Mouse (Mus musculus) kidney, adult 2 months (tissue): ENCODE data around the gene Tom1l1. TPM values are rescaled to one million over a fixed set of nuclear protein-coding genes. Genes with fewer than 3 reads are reported as not detected.

Source experiments
- DNase-seq: peaks from one replicate; pipeline ENCODE4 v3.0.0; 2021
- H3K27ac ChIP-seq: fragments of 200-500 bp; 2 replicates; pipeline ENCODE4 v1.5.1; 2012; ENCODE audit warnings: low read depth, low read length, control low read depth, inconsistent platforms; ENCODE audit not compliant: insufficient read depth
- H3K27me3 ChIP-seq: fragments of 200-500 bp; replicated peaks from 2 replicates; pipeline ENCODE4 v1.6.1; 2012; ENCODE audit warnings: mild to moderate bottlenecking, moderate library complexity, low read length, inconsistent platforms; ENCODE audit not compliant: control insufficient read depth, insufficient read depth
- H3K36me3 ChIP-seq: fragments of 200-500 bp; 2 replicates; pipeline ENCODE4 v1.6.1; 2012; ENCODE audit warnings: mild to moderate bottlenecking, moderate library complexity, low read length, inconsistent platforms; ENCODE audit not compliant: control insufficient read depth, insufficient read depth
- H3K4me1 ChIP-seq: fragments of 200-500 bp; 2 replicates; pipeline ENCODE4 v1.6.1; 2011; ENCODE audit warnings: low read length; ENCODE audit not compliant: control insufficient read depth, insufficient read depth
- H3K4me3 ChIP-seq: fragments of 200-500 bp; 2 replicates; pipeline ENCODE4 v1.5.1; 2011; ENCODE audit warnings: mild to moderate bottlenecking, low read depth, low read length, control low read depth; ENCODE audit not compliant: insufficient read depth
- CTCF ChIP-seq: fragments of 200-500 bp; conservative IDR thresholded peaks from 2 replicates; pipeline ENCODE4 v1.5.1; 2011; ENCODE audit warnings: low read depth, mild to moderate bottlenecking, control low read depth, low read length, moderate library complexity, mixed read lengths; ENCODE audit not compliant: insufficient read depth, insufficient read length
- POLR2A ChIP-seq: fragments of 200-500 bp; IDR thresholded peaks from one replicate; pipeline ENCODE4 v1.6.1; 2011; ENCODE audit warnings: low read depth, low read length, control low read depth
- WGBS: fragments of 180-500 bp; shearing (Covaris S2); methylation state at CpG from one replicate; pipeline ENCODE4 v1.1.7; 2018; 5-methylcytosine and 5-hydroxymethylcytosine counted together
- polyA plus RNA-seq: library from polyadenylated mRNA; depleted of rRNA; stranded (reverse); fragments of >200 nt; gene quantifications from 2 replicates; pipeline ENCODE4 v1.2.3, GENCODE M21; 2012

Tom1l1 gene
- polyA plus RNA-seq, 1 experiment = 8.4 TPM

- WGBS = 91% methylated on average over 12 of the region's 12 CpGs
- Histone ChIP-seq H3K27ac (no peak overlapping the region), H3K36me3 (peaks cover 2% of the 10 kb centered on the region), H3K4me3 (no peak overlapping the region), H3K27me3 (no peaks in the 10 kb centered on the region), H3K4me1 (no peaks in the 10 kb centered on the region)
- TF ChIP-seq POLR2A (no peak), CTCF (no peak)
- no peak for DNase-seq
Observed at GRCm38 (mm10) chr11:90657527-90657926, 30.6 kb downstream of the Tom1l1 start.

- H3K36me3 ChIP-seq = peaks cover 8% of the 10 kb centered on the region
- TF ChIP-seq CTCF (no peak), POLR2A (no peak)
- no peak for DNase-seq
- WGBS = 88% methylated on average over 4 of the region's 4 CpGs
- no peaks in the 10 kb centered on the region for H3K4me1 ChIP-seq
- H3K27me3 ChIP-seq = no peaks in the 10 kb centered on the region
- no peak overlapping the region for H3K4me3 ChIP-seq
- no peak overlapping the region for H3K27ac ChIP-seq
Observed at GRCm38 (mm10) chr11:90652603-90653002, 35.6 kb downstream of the Tom1l1 start.

GRCm38 (mm10) chr11:90650231-90650885, 37.8 kb downstream of the Tom1l1 start:
- no peak for TF ChIP-seq POLR2A
- TF ChIP-seq CTCF = no peak
- WGBS = 86% methylated on average over 9 of the region's 9 CpGs
- peaks cover 13% of the 10 kb centered on the region for H3K36me3 ChIP-seq
- DNase-seq = no peak
- no peak overlapping the region for H3K4me3 ChIP-seq
- H3K4me1 ChIP-seq = no peaks in the 10 kb centered on the region
- H3K27me3 ChIP-seq = no peaks in the 10 kb centered on the region
- H3K27ac ChIP-seq = no peak overlapping the region

DNA sequence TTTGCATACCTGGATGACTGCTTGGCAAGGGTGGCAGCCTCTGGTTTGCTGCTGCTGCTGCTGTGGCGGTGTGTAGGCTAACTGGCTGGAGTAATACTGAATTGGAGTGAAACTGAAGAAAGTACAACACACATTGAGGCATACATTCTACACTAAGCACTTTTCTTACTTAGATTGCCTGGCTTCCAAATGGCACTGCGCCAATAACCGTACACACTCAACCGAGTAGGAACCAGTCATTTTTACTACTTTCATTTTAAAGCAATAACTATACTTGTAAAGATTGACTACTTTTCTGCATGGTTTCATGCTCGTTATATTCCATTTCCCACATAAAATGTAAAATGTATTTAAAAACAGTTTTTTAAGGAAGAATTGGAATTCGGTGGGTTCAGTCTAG, 38.4 kb downstream of the Tom1l1 start:
- Histone ChIP-seq H3K27ac (no peak overlapping the region), H3K4me3 (no peak overlapping the region), H3K4me1 (no peaks in the 10 kb centered on the region), H3K36me3 (peaks cover 13% of the 10 kb centered on the region), H3K27me3 (no peaks in the 10 kb centered on the region)
- WGBS = 68% methylated on average over 6 of the region's 6 CpGs
- TF ChIP-seq CTCF (no peak), POLR2A (no peak)
- DNase-seq = no peak

GRCm38 (mm10) chr11:90638312-90638830, 49.8 kb downstream of the Tom1l1 start:
- DNase-seq = peak; percentile 61
- H3K27ac ChIP-seq = peak overlapping the region; percentile 82
- 1% methylated on average over 54 of the region's 54 CpGs for WGBS
- H3K36me3 ChIP-seq = no peaks in the 10 kb centered on the region
- TF ChIP-seq CTCF = no peak
- no peak for TF ChIP-seq POLR2A
- peak overlapping the region; percentile 85 for H3K4me3 ChIP-seq
- H3K4me1 ChIP-seq = peaks cover 9% of the 10 kb centered on the region; the same call in 1 of the 2 replicates
- H3K27me3 ChIP-seq = no peaks in the 10 kb centered on the region

- TF ChIP-seq POLR2A = peak; percentile 56
- peak; percentile 39 for TF ChIP-seq CTCF
- WGBS = under 1% methylated on average over 48 of the region's 48 CpGs
Observed at GRCm38 (mm10) chr11:90637440-90638311, 50.5 kb downstream of the Tom1l1 start, which contains the start of the genes Stxbp4 and Cox11. Gene Stxbp4 (minus strand): TSS chr11:90638084. Gene Cox11 (plus strand): TSS chr11:90638173.

GRCm38 (mm10) chr11:90634661-90635060, 53.5 kb downstream of the Tom1l1 start:
- Histone ChIP-seq H3K4me3 (no peak overlapping the region), H3K36me3 (no peaks in the 10 kb centered on the region), H3K27me3 (no peaks in the 10 kb centered on the region), H3K4me1 (peaks cover 17% of the 10 kb centered on the region; the same call in 1 of the 2 replicates), H3K27ac (peak overlapping the region; percentile 97)
- TF ChIP-seq CTCF = no peak
- no peak for TF ChIP-seq POLR2A
- 43% methylated on average over 3 of the region's 3 CpGs for WGBS
- DNase-seq = peak; percentile 58

More at GRCm38 (mm10) chr11:90637440-90638311, 50.5 kb downstream of the Tom1l1 start, which contains the start of the genes Stxbp4 and Cox11:
- Histone ChIP-seq H3K36me3 (no peaks in the 10 kb centered on the region), H3K4me1 (peaks cover 15% of the 10 kb centered on the region; the same call in 1 of the 2 replicates), H3K4me3 (peak within 1 kb of the TSS; percentile 85), H3K27ac (peak within 1 kb of the TSS; percentile 82), H3K27me3 (no peaks in the 10 kb centered on the region)
- peak; percentile 96 for DNase-seq
